Mouse (Mus musculus): Measurements from ENCODE around the gene Olfr741.

Gene Olfr741

DNA sequence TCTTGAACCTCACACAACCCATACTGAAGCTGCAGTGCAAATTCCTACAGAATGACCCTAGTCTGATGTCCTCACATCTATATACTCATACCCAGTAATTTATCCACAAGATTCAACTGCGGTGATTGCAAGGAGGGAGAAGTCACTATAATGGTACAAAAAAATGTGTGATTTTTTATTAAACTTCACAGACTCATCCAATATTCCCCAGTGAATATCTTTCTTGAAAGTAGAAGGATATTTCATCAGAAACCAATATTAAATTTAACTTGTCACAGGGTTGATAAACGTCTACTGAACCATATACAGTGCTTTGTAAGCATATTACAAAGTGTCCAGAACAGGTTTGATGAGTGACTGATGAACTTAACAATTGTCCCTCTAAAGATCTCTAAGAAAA is at the start of gene Olfr741:
Olfr741 (plus strand) TSS at position 301 of the 400 bp plus-strand sequence.
- no peak for DNase-seq (ENCODE audit: low read depth, low spot score)

DNA sequence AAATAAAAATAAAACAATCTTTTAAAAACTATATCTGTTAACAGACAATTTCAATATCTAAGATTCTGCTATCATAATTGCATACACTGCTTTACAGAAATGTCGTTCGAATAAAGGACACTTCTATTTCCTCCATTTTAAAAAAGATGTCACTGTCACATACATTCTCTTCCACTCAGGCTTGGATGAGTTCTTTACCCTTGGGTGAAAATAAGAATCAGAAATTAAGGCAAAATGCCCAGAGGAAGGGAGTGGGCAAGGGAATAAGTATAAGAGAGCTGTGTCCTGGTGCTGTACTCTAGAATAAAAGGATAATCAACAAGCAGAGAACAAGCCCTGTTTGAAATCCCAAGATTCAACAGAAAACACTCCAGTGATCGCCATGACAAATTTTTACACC is 27.3 kb upstream of the Olfr741 start, which contains the start of gene Olfr740:
Olfr740 (plus strand) TSS at position 301 of the 400 bp plus-strand sequence.
- DNase-seq (ENCODE audit: low read depth, low spot score): no peak

DNA sequence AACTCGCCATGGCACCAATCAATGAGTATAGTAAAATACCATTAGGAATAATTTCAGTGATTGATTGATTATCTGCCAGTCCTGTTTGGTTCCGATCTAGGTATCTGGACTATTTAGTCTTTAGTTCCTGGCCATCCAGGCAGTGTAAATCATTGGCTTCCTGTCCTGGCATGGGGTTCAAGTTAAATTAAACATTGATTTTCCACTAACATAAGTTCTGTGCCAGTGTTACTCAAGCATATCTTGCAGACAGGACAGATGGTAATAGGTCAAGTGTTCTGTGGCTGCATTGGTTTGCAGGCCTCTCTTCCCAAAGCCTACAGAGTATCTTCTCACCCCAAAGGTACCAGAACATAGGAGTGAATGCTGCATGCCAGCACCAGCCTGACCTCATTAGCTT is 5.9 kb downstream of the Olfr741 start:
- DNase-seq (ENCODE audit: low read depth, low spot score): no peak

DNA sequence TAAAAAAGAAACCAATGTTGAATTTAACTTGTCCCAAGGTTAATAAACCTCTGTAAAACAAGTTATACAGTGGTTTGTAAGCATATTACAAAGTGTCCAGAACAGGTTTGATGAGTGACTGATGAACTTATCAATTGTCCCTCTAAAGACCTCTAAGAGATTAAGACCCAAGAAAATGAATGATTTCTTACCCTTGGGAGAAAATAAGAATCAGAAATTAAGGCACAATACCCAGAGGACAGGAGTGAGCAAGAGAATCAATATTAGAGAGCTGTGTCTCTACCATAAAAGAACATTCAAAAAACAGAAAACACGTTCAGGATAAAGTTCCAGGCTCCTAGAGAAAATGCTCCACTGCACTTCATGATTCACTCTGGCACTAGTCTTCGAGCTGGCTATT is 30.8 kb downstream of the Olfr741 start, which contains the start of gene Olfr742:
Olfr742 (plus strand) TSS at position 301 of the 400 bp plus-strand sequence.
- no peak for DNase-seq (ENCODE audit: low read depth, low spot score)

DNA sequence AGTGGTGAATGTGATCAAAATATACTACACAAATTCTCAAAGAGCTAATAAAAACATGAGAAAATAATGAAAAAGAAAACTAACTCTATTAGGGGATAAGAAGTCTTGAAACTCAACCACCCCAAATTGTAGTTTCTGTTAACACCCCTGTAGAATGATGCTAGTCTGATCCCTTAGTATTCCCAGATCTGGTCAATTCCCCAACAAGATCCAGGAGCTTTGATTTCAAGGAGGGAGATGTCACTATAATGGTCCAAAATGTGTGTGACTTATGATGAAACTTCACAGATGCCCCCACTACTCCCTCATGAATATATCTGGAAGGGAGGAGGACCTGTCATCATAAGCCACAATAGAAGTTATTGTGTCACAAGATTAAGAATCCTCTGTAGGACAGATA is 49.0 kb downstream of the Olfr741 start, which contains the start of gene Olfr743:
Olfr743 (plus strand) TSS at position 301 of the 400 bp plus-strand sequence.
- no peak for DNase-seq (ENCODE audit: low read depth, low spot score)

Measured in embryo, embryonic 11.5 days (tissue).